Mouse (Mus musculus): ENCODE measurements at regions not wholly inside any gene's neighbourhood (a gene's known extent, or its start where the extent isn't known, plus 50 kb on each side); places are given as distances from the start of the nearest gene placed in this dataset.
A peak's percentile ranks its signal among the peaks of the same experiment; 100 is the strongest.

DNA sequence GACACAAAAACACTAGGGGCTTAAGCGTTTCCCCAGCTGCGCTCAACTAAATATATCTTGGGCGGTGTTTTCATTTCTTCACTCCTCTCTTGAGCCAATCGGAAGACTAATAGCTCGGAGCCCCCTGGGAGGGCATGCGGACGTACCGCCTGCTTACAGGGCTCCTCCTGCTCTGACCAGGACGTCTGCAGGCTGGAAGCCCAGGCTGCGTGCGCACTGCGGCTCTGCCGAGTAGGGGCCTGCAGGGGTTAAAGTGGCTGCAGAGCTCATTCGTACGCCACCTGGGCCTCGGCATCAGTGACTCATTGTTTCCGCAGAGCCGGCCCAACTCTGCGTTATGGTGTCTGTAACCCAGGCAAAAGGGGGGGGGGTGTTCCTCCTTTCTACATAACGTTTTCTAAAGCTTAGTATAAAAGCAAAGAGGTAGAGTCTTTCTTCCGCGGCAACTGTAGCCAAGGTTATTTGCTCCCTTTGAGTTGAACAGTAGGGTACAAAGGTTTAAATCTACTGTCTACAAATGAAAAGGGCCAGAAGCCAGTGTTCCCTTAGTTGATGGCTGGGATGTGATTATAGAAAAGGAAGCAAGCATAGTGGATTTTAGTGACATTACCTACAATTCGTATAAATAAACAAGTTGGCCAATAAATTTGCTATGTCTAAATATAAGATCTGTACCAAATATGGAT is 53.7 kb upstream of the Chd2 start:
- peak overlapping the region; percentile 2; the same call in 1 of the 2 replicates for H3K4me3 ChIP-seq (ENCODE audit: low read depth, low read length)
- H3K9ac ChIP-seq (ENCODE audit: low read depth, poor library complexity, severe bottlenecking), result 0 out of 2 replicates have a peak overlapping the region, but pooled peaks have one; percentile 10
- TF ChIP-seq EP300 (IDR thresholded peaks at IDR 0.05; ENCODE audit: insufficient read depth, low read depth, low read length), result peak; percentile 50; the same call in 1 of the 2 replicates
- TF ChIP-seq CTCF (IDR thresholded peaks at IDR 0.05; ENCODE audit: low read depth, low read length), result no peak
- H3K36me3 ChIP-seq (ENCODE audit: control insufficient read depth, insufficient read depth, low read length, poor library complexity, severe bottlenecking), result no peaks in the 10 kb centered on the region
- H3K27me3 ChIP-seq (ENCODE audit: control insufficient read depth, insufficient read depth, low read length, poor library complexity, severe bottlenecking), result no peaks in the 10 kb centered on the region; the same call in 1 of the 2 replicates
- no peak overlapping the region for H3K27ac ChIP-seq (ENCODE audit: insufficient read depth, low read length)
- H3K4me1 ChIP-seq (ENCODE audit: control insufficient read depth, insufficient read depth, low read length), result no peaks in the 10 kb centered on the region
- H3K9me3 ChIP-seq (replicated peaks; ENCODE audit: control insufficient read depth, insufficient read depth, low read length, poor library complexity, severe bottlenecking), result peaks cover 12% of the 10 kb centered on the region

DNA sequence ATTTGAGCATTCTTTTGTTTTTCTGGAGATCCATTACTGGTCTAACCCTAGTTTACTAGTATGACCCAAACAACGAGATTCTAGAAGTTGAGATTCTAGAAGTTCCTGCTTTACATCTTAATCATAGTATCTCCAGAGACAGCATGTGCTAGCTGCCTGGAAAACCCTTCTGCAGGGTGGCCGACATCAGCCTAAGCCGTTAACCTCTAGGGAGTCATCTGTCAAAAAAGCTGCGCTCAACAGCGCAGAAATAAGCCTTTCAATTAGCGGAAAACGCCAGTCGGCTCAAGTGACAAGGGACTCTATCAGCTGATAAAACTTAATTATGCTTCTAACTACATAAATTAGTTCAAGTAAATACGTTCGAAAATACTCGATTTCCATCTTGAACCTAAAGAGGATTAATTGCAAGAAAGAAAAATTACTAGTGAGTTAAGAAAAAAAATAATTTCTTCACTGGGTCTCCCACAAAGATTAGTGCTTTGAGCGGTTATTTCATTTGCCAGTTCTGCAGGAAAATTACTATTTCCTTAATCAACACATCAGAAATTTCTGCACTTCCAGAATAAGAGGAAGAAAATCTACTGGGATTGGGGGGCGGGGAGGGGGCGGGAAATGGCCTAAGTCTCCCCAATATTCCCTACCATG is 53.0 kb upstream of the Chd2 start:
- H3K4me3 ChIP-seq (ENCODE audit: low read depth, low read length), result peak overlapping the region; percentile 2; the same call in 1 of the 2 replicates
- 0 out of 2 replicates have a peak overlapping the region, but pooled peaks have one; percentile 10 for H3K9ac ChIP-seq (ENCODE audit: low read depth, poor library complexity, severe bottlenecking)
- peaks cover 5% of the 10 kb centered on the region for H3K9me3 ChIP-seq (replicated peaks; ENCODE audit: control insufficient read depth, insufficient read depth, low read length, poor library complexity, severe bottlenecking)
- TF ChIP-seq EP300 (IDR thresholded peaks at IDR 0.05; ENCODE audit: insufficient read depth, low read depth, low read length), result no peak
- no peak for TF ChIP-seq POLR2A (IDR thresholded peaks at IDR 0.05; ENCODE audit: insufficient read depth, low read length)
- TF ChIP-seq CTCF (IDR thresholded peaks at IDR 0.05; ENCODE audit: low read depth, low read length), result no peak
- no peaks in the 10 kb centered on the region; the same call in 1 of the 2 replicates for H3K27me3 ChIP-seq (ENCODE audit: control insufficient read depth, insufficient read depth, low read length, poor library complexity, severe bottlenecking)
- no peak overlapping the region for H3K27ac ChIP-seq (ENCODE audit: insufficient read depth, low read length)
- H3K4me1 ChIP-seq (ENCODE audit: control insufficient read depth, insufficient read depth, low read length), result no peaks in the 10 kb centered on the region
- H3K36me3 ChIP-seq (ENCODE audit: control insufficient read depth, insufficient read depth, low read length, poor library complexity, severe bottlenecking), result no peaks in the 10 kb centered on the region

DNA sequence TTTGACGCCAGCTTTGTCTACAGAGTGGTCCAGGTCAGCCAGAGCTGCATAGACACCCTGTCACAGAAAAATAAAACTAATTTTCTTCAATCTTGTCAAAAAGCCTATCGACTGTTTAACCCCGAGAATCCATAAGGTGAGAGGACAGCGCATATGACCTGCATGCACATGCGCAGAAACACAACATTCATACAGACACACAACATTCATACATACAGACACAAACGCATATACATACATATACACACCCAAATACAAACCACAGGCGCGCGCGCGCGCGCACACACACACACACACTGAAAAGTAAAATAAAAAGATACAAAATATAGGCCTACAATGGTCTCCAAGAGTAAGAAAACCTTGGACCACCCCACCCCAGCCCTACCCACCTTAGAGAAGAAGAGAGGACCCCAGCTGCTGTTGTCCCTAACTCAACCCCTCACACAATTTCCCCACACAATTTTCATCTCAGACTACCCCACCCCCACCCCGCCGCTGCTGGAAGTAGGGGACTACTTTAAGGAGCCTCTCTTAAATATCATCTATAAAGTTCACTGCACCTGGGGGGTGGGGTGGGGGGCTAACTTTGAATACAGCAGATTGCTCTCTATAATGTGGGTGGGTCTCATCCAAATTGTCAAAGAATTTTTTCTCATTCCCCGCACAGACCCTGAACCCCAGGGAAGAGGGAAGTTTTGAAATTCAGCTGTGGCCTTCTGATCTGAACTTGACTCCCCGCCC is 52.2 kb upstream of the Chd2 start:
- 0 out of 2 replicates have a peak overlapping the region, but pooled peaks have one; percentile 18 for H3K9ac ChIP-seq (ENCODE audit: low read depth, poor library complexity, severe bottlenecking)
- no peak overlapping the region for H3K27ac ChIP-seq (ENCODE audit: insufficient read depth, low read length)
- H3K4me1 ChIP-seq (ENCODE audit: control insufficient read depth, insufficient read depth, low read length), result no peaks in the 10 kb centered on the region
- H3K9me3 ChIP-seq (replicated peaks; ENCODE audit: control insufficient read depth, insufficient read depth, low read length, poor library complexity, severe bottlenecking), result no peaks in the 10 kb centered on the region
- H3K4me3 ChIP-seq (ENCODE audit: low read depth, low read length), result no peak overlapping the region
- no peaks in the 10 kb centered on the region for H3K36me3 ChIP-seq (ENCODE audit: control insufficient read depth, insufficient read depth, low read length, poor library complexity, severe bottlenecking)
- TF ChIP-seq EP300 (IDR thresholded peaks at IDR 0.05; ENCODE audit: insufficient read depth, low read depth, low read length) (no peak), CTCF (IDR thresholded peaks at IDR 0.05; ENCODE audit: low read depth, low read length) (no peak), POLR2A (IDR thresholded peaks at IDR 0.05; ENCODE audit: insufficient read depth, low read length) (no peak)
- no peaks in the 10 kb centered on the region; the same call in 1 of the 2 replicates for H3K27me3 ChIP-seq (ENCODE audit: control insufficient read depth, insufficient read depth, low read length, poor library complexity, severe bottlenecking)

- Histone ChIP-seq H3K27ac (ENCODE audit: insufficient read depth, low read length) (no peak overlapping the region), H3K4me1 (ENCODE audit: control insufficient read depth, insufficient read depth, low read length) (peaks cover 2% of the 10 kb centered on the region), H3K27me3 (ENCODE audit: control insufficient read depth, insufficient read depth, low read length, poor library complexity, severe bottlenecking) (no peaks in the 10 kb centered on the region; the same call in 1 of the 2 replicates), H3K36me3 (ENCODE audit: control insufficient read depth, insufficient read depth, low read length, poor library complexity, severe bottlenecking) (no peaks in the 10 kb centered on the region), H3K9ac (ENCODE audit: low read depth, poor library complexity, severe bottlenecking) (no peak overlapping the region), H3K9me3 (replicated peaks; ENCODE audit: control insufficient read depth, insufficient read depth, low read length, poor library complexity, severe bottlenecking) (no peaks in the 10 kb centered on the region), H3K4me3 (ENCODE audit: low read depth, low read length) (no peak overlapping the region)
- TF ChIP-seq EP300 (IDR thresholded peaks at IDR 0.05; ENCODE audit: insufficient read depth, low read depth, low read length) (no peak), POLR2A (IDR thresholded peaks at IDR 0.05; ENCODE audit: insufficient read depth, low read length) (no peak), CTCF (IDR thresholded peaks at IDR 0.05; ENCODE audit: low read depth, low read length) (no peak)
These were observed 51.2 kb upstream of the Chd2 start for GRCm38 (mm10) chr7:73592857-73593256.

Data from ES-Bruce4 (cell line).